Mouse (Mus musculus): ENCODE measurements around the gene Gmnn. TPM values are rescaled to one million over a fixed set of nuclear protein-coding genes. Genes with fewer than 3 reads are reported as not detected.
"Not testable (repeated sequence)": the region's sequence is repeated elsewhere in the genome, so short reads cannot be mapped to it uniquely, and the experiment has no call there.

Gmnn gene
- total RNA-seq, 2 experiments from 2014 or later = 10.2 to 11.7 TPM

GRCm38 (mm10) chr13:24767809-24768208, 6.1 kb upstream of the Gmnn start:
- not testable (repeated sequence) for DNase-seq (ENCODE audit: low spot score in 2 of 2)

GRCm38 (mm10) chr13:24762254-24762653, 531 bp upstream of the Gmnn start:
- DNase-seq (ENCODE audit: low spot score in 2 of 2) = no peak

GRCm38 (mm10) chr13:24761083-24761402, 680 bp downstream of the Gmnn start:
- no peak for DNase-seq (ENCODE audit: low spot score in 2 of 2)

GRCm38 (mm10) chr13:24760351-24760870, 1.3 kb downstream of the Gmnn start:
- no peak for DNase-seq (ENCODE audit: low spot score in 2 of 2)

GRCm38 (mm10) chr13:24759451-24759850, 2.3 kb downstream of the Gmnn start:
- no peak for DNase-seq (ENCODE audit: low spot score in 2 of 2)

GRCm38 (mm10) chr13:24757820-24758564, 3.7 kb downstream of the Gmnn start:
- DNase-seq (ENCODE audit: low spot score in 2 of 2) = no peak

- DNase-seq (ENCODE audit: low spot score in 2 of 2) = no peak
These were observed 5.0 kb downstream of the Gmnn start for GRCm38 (mm10) chr13:24756756-24757155.

GRCm38 (mm10) chr13:24751396-24751795, 10.3 kb downstream of the Gmnn start:
- no peak for DNase-seq (ENCODE audit: low spot score in 2 of 2)

- no peak for DNase-seq (ENCODE audit: low spot score in 2 of 2)
These were observed 10.9 kb downstream of the Gmnn start for GRCm38 (mm10) chr13:24750807-24751206.

- no peak for DNase-seq (ENCODE audit: low spot score in 2 of 2)
These were observed 13.9 kb downstream of the Gmnn start for GRCm38 (mm10) chr13:24747823-24748222.

- no peak for DNase-seq (ENCODE audit: low spot score in 2 of 2)
These were observed 20.7 kb downstream of the Gmnn start, which contains the start of gene Armh2 for GRCm38 (mm10) chr13:24741028-24741427. Armh2 (plus strand) TSS chr13:24741232.

- DNase-seq (ENCODE audit: low spot score in 2 of 2) = no peak
These were observed 26.1 kb downstream of the Gmnn start for GRCm38 (mm10) chr13:24735608-24736131.

- DNase-seq (ENCODE audit: low spot score in 2 of 2) = no peak
These were observed 27.2 kb downstream of the Gmnn start for GRCm38 (mm10) chr13:24734502-24734901.

- no peak for DNase-seq (ENCODE audit: low spot score in 2 of 2)
These were observed 32.6 kb downstream of the Gmnn start for GRCm38 (mm10) chr13:24729128-24729527.

- no peak for DNase-seq (ENCODE audit: low spot score in 2 of 2)
These were observed 37.3 kb downstream of the Gmnn start for GRCm38 (mm10) chr13:24724395-24724759.

GRCm38 (mm10) chr13:24723699-24724394, 37.9 kb downstream of the Gmnn start:
- no peak for DNase-seq (ENCODE audit: low spot score in 2 of 2)

- no peak for DNase-seq (ENCODE audit: low spot score in 2 of 2)
These were observed 40.2 kb downstream of the Gmnn start for GRCm38 (mm10) chr13:24721502-24721901.

GRCm38 (mm10) chr13:24717677-24718076, 44.0 kb downstream of the Gmnn start:
- DNase-seq (ENCODE audit: low spot score in 2 of 2) = no peak

- DNase-seq (ENCODE audit: low spot score in 2 of 2) = no peak
These were observed 45.3 kb downstream of the Gmnn start for GRCm38 (mm10) chr13:24716441-24716840.

- no peak for DNase-seq (ENCODE audit: low spot score in 2 of 2)
These were observed 46.1 kb downstream of the Gmnn start for GRCm38 (mm10) chr13:24715601-24716000.

GRCm38 (mm10) chr13:24714360-24714885, 47.3 kb downstream of the Gmnn start:
- no peak for DNase-seq (ENCODE audit: low spot score in 2 of 2)

- peak; percentile 73 to 83 for DNase-seq (ENCODE audit: low spot score in 2 of 2)
These were observed 48.2 kb downstream of the Gmnn start for GRCm38 (mm10) chr13:24713434-24714000.

All from gastrocnemius, postnatal 4 days (tissue).